Mouse (Mus musculus) megakaryocyte progenitor cell, adult 5-6 weeks (primary cell): ENCODE data around the gene Slc24a3. TPM values are rescaled to one million over a fixed set of nuclear protein-coding genes. Genes with fewer than 3 reads are reported as not detected.

ENCODE experiments used
- ATAC-seq: replicated peaks from 2 replicates; pipeline ENCODE4 v1.8.0; 2016; ENCODE audit warnings: mild to moderate bottlenecking, moderate TSS enrichment, inconsistent platforms; ENCODE audit not compliant: poor library complexity
- total RNA-seq, 2 experiments: library from RNA; stranded (forward) in 1 of 2; stranded (reverse) in 1 of 2; fragments of 157-497, 149-512 nt in 1 of 2; fragments of 200-1000 nt in 1 of 2; gene quantifications; 2 replicates each; pipeline versions ENCODE4 v1.2.3 to v1.2.4; 2015 to 2017

Slc24a3 gene
- total RNA-seq, 2 experiments from 2014 or later, result 1.4 to 2.1 TPM

GRCm38 (mm10) chr2:145196501-145197042 is 29.0 kb downstream of the Slc24a3 start:
- peak; percentile 48 for ATAC-seq

- ATAC-seq, result peak; percentile 66
These were observed 29.5 kb downstream of the Slc24a3 start for GRCm38 (mm10) chr2:145197076-145197475.

DNA sequence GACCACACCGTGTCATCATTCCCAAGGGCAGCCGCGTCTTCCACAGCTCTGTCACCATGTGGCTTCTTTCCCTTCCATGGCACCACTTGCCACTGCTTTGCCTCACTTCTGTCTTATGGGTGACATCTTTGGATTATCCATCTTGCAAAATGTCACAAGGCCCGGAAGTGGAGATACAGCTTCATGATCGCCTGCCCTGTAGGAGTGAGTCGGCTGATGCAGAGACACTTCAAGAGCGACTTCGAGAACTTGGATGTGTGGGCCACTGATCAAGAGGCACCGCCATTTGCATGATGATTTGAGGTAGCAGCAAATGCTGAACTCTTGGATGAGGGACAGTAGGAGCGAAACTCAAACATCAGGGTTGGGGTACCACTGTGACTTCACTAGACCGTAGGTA is 46.0 kb downstream of the Slc24a3 start:
- 0 out of 2 replicates have a peak, but pooled peaks have one; percentile 1 for ATAC-seq

DNA sequence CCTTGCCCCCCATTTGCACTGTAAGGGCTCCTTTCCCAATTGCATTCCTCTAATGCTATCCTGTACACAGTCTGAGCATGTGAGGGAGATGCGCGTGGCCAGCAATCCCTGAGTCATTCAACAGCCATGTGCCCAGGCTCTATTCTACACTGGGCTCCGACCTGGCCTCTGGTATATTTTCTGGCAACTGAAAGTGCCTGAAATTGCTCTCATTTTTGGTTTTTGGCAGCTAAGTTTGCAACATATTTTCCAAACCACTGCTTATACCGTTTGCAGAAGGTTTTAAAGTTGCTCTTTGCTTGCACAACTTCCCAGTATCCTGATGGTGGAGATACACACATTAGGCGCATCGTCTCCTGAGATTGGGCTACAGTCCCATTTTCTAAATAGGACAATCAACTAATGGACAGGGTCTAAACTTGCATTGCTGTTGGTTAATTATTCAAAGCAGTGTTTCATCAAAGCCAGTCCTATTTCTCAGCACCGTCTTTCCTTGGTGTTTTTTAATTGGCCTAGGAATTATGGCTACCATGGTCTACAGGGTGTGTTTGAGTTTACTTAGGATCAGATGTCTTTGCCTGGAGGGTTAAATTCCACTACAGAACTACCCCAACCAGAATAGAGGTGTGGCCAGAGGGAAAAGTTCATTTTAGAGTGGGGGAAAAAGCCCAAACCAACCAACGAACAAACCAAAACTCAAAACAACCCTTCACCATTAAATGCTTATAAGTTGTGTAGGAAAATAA is 46.7 kb downstream of the Slc24a3 start:
- peak; percentile 75 for ATAC-seq

DNA sequence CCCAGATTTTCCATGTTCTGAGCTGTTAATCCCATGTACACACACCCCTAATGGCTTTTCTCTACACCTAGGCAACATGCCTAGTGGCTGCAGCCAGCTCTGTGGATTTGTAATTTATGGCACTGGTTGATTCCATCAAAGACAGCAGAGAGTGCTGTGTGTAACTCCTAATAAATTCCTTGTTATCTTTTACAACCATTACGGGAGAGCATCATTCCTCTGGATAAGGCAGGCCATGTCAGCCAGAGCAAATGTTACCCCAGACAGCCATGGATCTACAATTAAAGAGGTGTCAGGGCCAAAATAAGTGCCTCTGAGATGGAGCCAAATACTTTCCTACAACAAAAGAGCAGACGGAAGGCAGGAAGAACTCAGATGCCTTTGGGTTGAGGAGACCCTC is 49.0 kb downstream of the Slc24a3 start:
- ATAC-seq, result no peak

GRCm38 (mm10) chr2:145217422-145217821 is 49.9 kb downstream of the Slc24a3 start:
- ATAC-seq, result no peak

GRCm38 (mm10) chr2:145219246-145219645 is 51.7 kb downstream of the Slc24a3 start:
- ATAC-seq, result peak; percentile 42; the same call in 1 of the 2 replicates

DNA sequence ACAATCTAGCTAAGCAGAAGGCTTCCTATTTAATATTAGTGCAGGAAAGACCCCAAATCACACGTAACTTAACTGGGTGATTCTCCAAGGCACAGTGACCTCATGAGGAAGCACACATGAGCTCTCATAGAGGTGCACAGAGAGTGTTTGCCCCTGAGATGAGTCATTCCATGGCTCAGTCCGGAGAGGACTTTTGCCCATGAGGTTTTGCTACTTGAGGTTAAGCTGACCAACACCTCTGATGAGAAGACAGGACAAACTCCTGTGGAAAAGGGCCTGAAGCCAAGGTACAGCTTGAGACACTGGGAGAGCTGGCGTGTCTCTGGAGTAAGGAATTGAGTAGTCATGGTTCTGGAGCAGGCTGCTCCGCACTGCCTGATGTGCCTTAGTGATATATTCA is 56.1 kb downstream of the Slc24a3 start:
- ATAC-seq, result no peak

- ATAC-seq, result peak; percentile 68
These were observed 58.1 kb downstream of the Slc24a3 start for GRCm38 (mm10) chr2:145225640-145226039.

DNA sequence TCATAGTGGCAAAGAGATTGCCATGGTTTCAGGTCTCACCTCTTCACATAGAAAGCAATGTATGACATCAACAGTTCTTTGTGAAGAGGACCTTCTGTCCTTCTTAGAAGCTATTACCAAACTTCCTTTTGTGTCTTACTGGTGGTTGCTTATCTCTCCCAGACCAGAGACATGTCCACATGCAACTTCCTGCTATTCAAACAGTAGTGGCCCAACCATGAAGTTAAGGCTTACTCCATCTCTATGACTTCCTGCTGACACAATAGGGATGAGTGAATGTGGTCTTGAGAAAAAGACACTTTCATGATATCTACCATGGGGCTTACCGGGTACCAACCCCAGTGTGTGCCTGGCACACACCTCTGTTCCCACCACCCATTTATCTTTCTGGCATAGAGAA is 58.5 kb downstream of the Slc24a3 start:
- ATAC-seq, result peak; percentile 90

GRCm38 (mm10) chr2:145227351-145227750 is 59.8 kb downstream of the Slc24a3 start:
- no peak for ATAC-seq

- ATAC-seq, result no peak
These were observed 65.4 kb downstream of the Slc24a3 start for GRCm38 (mm10) chr2:145232764-145233484.

DNA sequence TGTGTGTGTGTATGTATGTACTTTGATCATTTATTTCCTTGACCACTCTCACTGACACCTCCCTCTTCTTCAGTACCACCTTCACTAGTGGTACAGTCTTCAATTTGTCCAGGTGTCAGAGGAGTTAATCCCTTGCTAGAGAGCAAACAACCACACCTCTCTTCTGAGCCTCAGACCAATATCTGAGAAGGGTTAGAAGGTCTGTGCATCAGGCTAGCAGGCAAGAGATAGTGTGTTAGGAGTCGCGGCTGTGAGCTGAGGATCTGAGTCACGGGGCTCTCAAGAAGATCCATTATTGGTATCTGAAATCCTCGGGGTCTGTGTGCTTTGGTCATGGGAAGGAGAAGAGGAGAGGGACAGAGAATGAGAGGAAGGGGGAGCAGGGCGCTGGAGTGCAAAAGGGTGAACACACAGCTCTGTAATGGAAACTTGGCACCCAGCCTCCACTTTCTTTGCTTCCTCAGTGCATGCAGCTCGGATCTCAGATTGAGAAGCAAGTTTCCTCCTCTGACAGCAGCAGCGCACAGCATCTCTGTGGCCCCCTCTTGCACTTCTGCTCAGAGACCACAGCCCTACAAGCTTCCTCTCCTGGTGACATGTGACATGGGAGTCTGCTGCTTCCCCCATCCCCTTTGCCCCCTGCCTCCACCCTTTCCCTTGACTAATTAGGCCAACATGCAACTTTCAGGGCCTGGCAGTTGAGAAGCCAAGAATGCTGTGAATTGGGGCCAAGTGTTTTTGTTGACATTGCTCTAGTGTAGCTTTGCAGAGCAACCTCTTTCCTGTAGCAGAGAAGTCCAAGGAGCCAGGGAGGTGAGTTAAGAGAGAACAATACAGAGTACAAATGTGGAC is 66.2 kb downstream of the Slc24a3 start:
- peak; percentile 96 for ATAC-seq

GRCm38 (mm10) chr2:145246384-145246783 is 78.8 kb downstream of the Slc24a3 start:
- peak; percentile 82 for ATAC-seq

GRCm38 (mm10) chr2:145248185-145248584 is 80.6 kb downstream of the Slc24a3 start:
- no peak for ATAC-seq

DNA sequence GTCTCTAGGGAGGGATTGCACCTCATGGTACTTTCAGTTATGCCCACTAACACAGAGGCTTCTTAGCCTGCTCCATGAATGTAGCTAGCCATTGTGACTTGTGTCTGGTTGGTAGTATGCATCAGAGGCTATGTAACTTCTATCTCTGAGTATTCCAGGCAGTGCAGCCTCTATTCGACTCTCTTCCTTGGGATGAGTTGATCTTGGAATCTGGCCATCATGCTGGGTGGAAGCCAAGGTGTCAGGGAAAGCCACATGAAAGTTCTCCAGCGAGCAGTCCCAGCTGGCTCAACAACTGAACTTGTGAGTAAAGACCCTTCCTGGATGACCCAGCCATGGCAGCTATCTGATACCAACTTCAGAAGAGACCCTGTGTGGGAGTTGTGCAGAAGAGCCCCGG is 89.8 kb downstream of the Slc24a3 start:
- ATAC-seq, result no peak

- ATAC-seq, result no peak
These were observed 90.3 kb downstream of the Slc24a3 start for GRCm38 (mm10) chr2:145257855-145258254.

DNA sequence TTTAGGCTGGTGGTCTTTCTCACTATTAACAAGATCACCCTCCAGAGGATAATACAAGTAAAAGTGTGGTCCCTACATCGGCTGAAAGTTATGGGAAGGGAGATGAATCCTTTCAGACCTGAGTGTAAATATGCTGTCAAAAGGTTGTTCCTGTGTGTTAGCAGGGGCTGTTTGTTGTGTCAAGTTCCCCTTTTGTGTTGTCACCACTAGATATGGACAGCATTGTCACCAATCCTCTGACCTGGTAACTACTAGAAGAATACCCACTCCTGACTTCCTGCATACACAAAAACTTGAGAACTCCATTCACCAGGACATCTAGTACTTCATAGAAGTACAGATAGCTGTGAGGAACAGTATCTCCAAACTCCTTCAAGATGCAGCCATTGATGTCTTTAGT is 93.0 kb downstream of the Slc24a3 start:
- ATAC-seq, result peak; percentile 45

- peak; percentile 61; the same call in 1 of the 2 replicates for ATAC-seq
These were observed 94.6 kb downstream of the Slc24a3 start for GRCm38 (mm10) chr2:145262153-145262552.

- ATAC-seq, result no peak
These were observed 99.2 kb downstream of the Slc24a3 start for GRCm38 (mm10) chr2:145266723-145267122.

DNA sequence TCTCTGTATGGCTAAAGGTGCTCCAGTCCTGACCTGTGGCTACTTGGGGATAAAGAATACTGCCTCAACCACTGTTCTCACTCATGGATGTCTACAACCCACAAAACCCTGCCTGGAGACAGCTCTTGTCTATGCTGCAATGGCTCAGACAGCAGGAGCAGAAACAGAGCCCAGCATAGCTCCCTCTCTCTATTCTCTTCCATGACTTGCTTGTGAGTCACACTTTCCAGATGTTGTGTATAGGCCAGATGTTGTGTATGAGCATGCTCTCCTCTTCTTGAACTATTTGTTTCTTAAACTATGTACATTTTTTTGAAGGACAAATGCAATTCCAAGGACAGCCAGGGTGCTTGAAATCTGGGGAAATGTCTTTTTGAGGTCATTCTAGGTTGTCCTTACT is 101.4 kb downstream of the Slc24a3 start:
- ATAC-seq, result no peak
